Mouse (Mus musculus) kidney, postnatal 4 days (tissue): ENCODE data around the gene Abcb6.
A peak's percentile ranks its signal among the peaks of the same experiment; 100 is the strongest.

Experiments
- DNase-seq, 2 experiments: peaks; one replicate each; pipeline ENCODE4 v3.0.0; 2021; ENCODE audit warnings: mixed read lengths in 2 of 2

The Abcb6 gene

DNA sequence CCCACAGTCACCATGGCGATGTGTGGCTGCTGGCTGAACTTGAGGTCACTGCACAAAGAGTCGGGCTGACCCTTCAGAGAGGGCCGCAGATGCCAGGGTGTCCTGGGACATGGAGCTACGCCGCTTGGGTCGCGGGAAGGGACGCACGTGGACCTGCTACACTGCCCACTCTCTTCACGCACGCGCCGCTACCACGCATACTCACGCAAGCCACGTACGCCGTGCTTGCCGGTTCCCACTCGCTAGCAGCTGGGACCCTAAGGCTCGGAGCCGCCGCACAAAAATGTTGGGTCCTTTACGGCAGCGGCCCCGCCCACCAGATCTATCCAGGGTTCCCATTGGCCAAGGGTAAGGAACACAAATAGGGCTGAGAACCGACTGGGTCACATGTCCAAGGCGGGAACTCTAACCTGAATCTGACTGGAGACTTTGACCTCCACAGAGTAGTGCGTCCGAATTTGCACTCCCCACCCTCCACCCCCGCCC lies at the start of gene Abcb6:
TSS of gene Abcb6 (minus strand) at position 288 of the 486 bp plus-strand sequence.
- DNase-seq: peak; percentile 93 to 96

DNA sequence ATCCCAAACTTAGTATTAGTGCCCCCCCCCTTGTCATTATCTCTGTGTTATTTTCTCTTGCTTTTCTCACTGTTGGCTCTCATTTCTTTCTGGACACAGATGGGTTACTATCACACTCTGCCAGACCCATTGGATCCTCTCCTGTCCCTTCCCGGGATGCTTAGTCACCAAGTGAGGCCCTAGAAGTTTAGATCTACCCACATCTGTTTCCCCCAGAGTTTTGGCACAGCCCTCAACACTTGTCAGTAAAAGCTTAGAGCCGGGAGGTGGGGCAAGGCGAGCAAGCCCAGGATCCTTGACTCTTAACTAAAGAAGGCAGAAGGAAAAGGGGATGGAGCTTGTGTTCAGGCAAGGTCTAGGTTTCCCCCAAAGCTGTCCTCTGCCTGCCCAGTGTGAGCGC lies 49.0 kb upstream of the Abcb6 start:
- DNase-seq: no peak

DNA sequence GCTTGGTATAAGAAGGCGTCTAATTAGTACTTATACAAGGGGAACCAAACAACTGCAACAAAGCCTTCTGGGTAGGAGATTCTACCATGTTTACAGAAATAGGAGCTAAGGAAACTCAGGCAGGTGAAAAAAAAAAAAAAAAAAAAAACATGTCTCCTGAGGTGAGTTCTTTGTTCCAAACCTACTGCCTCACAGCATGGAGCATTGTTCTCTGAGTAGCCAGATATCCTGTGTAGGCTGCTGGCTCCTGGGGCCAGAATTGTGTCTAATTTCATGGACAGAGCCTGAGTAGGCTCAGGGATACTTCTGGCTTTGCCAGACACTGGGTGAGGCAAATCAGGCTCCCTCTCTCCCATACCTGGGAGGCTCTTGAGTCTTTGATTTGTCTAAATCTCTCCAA lies 47.5 kb upstream of the Abcb6 start:
- no peak for DNase-seq

DNA sequence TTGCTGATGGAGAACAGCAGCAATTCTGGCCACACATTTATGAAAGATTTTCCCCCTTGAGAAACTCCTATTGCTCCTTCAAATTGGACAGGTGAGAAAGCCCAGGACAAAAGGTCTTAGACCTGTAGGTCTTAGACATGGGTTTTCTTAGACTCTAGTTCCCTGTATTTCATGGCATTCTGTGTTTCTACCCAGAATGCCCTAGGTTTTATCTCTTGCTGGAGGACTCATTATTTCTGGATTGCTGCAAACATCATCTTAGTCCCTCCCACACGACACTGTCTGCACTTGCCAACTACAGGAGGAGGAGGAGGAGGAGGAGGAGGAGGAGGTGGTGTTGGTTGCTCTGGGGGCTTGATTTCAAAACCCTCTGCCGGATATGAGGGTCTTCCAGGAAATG lies 45.9 kb upstream of the Abcb6 start:
- no peak for DNase-seq

DNA sequence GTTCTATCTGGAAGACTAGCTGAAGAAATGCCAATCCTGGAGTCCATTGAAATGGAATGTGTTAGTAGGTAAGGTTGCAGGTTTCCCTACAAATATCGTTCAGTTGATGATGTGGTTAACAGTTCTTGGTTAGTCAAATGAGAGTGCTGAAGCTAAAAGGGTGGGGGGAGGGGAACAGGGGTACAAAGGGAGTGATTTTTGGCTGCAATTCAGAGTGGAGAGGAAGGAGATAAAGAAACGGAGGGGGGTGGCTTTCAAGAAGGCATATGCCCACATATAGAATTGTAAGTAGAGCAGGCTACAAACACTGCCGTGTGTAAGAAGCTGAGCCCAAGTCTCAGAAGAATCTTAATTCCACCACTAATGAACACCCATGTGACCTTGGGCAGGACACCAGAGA lies 45.3 kb upstream of the Abcb6 start:
- no peak for DNase-seq

DNA sequence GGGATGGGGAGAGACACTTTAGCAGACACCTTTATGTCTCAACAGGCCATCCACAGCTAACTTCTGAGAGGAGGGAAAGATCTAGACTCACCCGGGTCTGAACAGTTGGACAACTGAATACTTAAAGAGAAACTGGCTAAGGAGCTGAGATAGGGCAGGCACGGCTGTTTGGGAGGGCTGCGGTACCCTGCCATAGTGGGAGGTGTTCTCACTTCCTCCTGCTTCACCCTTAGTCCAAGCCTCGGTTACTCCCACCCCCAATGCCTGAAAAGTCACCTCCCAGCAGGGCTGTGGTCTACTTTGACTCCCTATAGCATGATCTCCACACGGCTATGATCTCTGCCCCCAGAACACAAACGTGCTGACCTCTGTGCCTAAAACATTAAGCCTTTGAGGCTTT lies 43.3 kb upstream of the Abcb6 start:
- DNase-seq: no peak

DNA sequence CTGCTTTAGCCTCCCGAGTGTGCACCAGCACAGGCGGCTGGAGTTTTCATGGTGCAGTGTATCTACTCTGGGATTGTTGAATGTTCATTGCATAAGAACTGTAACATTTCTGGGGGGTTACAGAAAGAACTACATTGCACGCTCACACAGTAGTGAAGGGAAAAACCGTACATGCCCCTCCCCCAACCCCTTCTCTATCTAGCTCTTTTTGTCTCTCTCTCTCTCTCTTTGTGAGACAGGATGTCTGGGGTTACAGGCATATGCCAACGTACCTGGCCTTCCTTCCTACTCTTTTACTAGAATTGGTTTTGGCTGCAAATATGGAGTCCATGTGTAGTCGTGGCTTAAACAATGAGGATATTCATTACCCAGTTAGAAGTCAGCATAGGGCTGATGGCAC lies 42.7 kb upstream of the Abcb6 start:
- DNase-seq: no peak

DNA sequence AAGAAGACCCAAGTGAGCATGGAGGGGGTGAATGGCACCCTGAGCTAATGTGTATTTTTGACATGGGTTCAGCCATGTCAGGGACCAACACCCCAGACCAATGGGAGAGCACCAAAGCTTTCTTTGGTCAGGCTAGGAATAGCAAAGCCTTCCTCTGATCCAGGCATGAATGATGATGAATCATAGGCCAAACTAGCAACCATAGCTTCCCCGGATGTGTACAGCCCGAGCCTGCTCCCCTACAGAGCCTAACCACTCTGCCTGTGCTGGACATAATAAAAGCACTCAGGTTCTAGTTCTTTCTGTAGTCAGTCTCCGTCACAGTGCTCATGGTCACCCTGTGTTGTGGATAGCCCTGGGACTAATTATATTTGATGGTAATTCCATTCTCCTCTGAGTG lies 41.3 kb upstream of the Abcb6 start:
- no peak for DNase-seq

DNA sequence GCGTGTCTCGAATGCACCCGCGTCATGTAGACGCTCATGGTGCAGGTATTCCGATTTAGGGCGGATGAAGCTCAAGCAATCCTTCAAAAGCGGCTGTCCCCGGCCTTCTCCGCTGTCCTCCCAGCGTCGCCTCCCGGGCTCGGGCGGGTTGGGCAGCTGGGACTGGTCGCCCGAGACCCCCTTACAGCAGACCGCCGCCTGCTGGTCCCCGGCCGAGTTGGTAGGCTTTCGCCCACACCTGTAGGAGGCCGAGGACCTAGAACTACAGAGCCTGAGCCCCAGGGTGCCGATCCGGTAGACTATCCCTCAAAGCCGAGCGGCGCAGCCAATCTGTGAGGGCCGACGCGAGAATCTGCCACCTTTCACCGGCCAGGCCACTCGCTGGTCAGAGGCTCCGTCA lies 39.3 kb upstream of the Abcb6 start, which contains the start of gene Tuba4a:
TSS of gene Tuba4a (minus strand) at position 335 of the 400 bp plus-strand sequence.
- peak; percentile 68 to 79 for DNase-seq

DNA sequence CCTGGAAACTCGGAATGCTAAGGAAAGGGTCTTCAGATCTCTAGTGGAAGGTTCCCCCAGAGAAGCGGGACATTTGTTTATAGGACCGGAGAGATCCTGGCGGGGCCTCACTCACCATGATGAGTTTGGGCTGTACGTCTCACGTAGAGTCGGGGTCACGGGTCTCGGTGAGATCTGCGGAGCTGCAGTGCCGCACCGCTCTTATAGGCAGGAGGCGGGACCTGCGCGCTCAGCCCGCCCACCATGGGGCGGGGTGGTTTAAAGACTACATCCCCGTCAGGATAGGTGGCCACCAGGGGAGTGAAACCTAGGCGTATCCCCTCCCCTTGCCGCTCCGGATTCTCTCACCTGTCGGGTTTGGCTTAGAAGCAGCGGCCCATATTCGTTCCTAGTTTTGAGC lies 38.9 kb upstream of the Abcb6 start:
- peak; percentile 90 to 93 for DNase-seq

DNA sequence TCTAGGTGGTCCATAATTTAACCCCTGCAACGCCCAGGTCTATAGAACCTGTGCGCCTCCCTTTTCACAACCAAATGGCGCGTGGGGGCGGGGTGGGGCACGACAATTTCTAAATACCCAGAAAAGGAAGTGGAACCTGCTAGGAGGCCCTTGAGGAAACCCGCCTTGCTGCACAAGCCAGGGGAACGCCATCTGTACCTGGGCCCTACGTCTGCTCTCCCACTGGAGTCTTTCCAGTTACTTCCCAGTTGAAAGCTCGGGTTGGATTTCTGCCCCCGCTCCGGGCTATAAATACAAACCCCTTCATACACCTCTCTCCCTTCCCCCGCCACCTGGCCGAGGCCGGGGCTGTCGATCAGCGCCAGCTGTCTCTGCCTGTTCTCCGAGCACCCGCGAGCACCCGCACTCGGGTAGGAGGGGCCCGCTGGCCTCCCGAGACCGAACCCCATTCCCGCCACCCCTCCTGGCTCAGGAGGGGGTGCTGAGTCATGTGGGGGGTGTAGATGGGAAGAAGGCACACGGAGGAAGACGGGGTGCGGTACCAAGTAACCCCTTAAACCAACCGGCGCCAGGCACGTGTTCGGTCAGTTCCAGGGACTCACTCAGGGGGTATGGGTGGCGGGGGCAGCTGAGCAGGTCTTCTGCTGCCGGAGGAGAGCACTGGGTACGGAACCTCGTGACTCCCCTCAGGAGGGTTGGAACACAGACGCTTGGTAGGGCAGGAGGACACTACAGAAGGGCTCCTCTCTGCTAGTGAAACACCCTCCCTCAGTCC lies 38.2 kb upstream of the Abcb6 start:
- peak; percentile 41 to 45 for DNase-seq

DNA sequence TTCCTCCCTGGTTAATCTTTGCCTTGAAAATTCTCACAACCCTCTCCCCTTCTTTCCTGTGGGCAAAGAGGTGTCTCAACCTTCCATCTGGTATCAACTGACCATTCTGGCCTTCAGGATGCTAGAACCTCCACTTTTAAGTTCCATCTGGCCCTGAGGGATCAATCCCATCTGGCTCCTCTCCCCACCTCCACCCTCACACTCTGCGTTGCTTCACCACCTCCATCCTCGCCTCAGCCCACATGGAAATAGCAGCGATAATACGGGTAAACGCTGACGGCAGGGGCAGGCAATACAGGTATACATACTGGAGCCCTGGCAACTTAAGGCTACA lies 37.7 kb upstream of the Abcb6 start:
- no peak for DNase-seq

DNA sequence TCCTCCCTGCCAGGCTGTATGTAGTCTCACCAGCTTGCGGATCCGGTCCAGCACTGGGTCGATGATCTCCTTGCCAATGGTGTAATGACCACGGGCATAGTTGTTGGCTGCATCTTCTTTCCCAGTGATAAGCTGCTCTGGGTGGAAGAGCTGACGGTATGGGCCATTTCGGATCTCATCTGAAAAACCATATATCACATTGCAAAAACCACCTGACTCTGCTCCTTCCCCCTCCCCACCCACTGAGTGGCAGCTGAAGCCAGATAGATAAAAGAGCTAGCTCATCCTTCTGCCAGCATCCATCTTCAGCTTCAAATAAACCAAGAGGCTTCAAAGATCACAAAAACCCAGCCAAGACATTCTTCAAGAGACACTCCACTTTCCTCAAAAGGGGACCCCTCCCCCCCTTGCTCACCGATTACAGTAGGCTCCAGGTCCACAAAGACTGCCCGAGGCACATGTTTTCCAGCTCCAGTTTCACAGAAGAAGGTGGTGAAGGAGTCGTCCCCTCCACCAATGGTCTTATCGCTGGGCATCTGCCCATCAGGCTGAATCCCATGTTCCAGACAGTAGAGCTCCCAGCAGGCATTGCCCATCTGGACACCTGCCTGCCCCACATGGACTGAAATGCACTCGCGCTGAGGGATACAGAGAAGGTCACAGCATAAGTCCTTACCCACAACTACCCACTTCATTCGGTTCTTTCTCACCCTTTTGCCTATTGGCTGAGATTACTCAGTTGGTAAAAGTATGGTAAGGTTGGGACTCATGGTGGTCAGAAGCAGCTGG lies 36.8 kb upstream of the Abcb6 start:
- DNase-seq: no peak

DNA sequence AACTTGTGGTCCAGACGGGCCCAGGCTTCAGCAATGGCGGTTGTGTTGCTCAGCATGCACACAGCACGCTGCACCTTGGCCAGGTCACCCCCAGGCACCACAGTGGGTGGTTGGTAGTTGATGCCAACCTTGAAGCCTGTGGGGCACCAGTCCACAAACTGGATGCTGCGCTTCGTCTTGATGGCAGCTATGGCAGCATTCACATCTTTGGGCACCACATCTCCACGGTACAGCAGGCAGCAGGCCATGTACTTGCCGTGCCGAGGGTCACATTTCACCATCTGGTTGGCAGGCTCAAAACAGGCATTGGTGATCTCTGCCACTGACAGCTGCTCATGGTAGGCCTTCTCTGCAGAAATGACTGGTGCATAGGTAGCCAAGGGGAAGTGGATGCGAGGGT lies 35.6 kb upstream of the Abcb6 start:
- no peak for DNase-seq

DNA sequence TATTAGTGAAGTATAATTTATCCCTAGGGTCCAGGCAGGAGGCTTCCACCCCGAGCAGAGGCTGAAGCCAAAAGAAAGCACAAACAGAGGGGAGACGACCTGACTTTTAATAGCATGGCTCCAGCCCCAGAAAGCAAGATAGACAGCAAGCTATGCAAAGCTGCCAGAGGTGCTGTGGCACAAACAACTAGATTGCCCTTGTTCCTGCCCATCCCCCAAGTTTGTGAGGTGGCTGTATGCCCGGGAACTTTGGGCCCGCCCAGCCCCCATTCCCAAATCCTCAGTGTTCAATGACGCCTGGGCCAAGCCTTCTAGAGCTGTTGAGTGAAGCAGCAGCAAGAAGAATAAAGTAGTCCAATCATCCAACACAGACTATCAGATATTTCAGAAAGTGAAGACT lies 34.7 kb upstream of the Abcb6 start:
- peak; percentile 43 to 68 for DNase-seq

DNA sequence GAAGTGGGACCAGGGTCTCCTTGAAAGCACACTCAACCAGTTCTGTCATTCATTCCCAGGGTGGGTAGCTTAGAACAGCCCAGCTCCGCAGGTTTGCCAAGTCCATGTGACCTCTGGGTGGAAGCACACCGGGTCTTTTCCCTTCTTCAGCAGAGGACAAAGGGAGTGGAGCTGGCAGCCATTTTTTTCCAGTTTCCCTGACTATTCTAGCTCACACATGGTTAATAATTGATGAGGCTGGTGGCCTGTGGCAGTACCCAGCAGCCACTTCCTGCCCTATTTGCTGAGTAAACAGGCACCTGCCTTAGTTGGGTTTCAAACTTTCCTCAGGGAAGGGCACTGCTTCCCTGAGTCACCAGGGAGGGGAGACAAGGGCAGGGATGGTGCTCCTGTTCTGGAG lies 34.2 kb upstream of the Abcb6 start:
- DNase-seq: peak; percentile 59 to 79

DNA sequence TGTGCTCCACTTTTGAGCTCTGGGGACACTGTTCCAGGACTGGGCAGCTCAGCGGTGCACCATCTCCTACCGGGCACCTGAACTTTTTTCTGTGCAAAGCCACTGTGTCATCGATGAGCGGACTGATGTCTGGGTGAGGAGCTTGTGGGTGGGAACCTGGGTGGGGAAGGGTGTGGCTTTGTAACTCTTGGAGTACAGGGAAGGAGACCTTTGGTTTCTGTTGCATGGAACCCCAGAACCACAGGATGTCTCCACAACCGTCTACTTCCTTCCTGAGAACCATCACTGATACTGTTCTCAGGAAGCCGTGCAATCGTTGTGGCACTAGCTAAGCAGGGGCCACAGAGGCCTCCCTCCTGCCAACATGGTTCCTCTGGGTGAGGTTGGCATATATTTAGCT lies 32.9 kb upstream of the Abcb6 start:
- no peak for DNase-seq

DNA sequence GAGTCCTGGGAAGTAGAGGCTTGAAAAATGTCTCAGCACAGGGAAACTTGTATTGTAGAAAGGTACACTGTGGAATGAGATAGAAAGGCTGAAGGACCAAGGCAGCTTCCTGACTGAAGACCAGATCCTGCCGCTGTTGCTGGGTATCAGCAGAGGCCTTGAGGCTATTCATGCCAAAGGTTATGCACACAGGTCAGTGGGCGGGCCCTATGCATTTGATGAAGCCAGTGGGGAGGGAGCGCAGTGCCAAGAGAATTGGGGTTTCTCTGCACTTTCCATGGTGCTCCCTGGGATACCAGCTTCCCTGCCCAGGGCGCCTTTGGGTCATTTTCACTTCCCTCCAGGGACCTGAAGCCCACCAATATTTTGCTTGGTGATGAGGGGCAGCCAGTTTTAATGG lies 32.4 kb upstream of the Abcb6 start:
- no peak for DNase-seq

DNA sequence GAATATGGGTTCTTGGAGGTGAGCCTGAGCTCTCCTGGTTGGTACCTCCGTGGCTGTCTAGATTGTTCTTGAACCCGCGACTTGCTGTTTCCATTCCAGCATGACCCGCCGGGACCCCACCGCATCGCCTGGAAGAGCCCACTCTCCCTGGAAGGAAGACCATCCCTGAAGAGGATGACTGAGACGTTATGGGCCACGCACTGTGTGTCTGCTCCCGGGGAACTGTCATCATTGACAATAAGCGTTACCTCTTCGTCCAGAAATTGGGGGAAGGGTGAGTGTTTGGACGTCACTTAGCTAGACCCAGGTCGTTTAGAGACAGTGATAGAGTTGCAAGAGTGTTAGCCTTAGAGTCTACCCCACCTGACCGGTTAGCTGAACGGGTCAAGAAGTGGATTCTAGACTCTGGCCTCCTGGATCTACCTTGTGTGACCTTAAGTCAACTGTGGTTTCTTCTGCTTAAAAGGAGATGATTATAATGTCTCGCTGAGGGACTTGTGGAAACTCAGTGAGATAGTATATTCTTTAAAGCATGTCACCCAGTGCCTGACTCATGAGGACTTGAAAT lies 31.0 kb upstream of the Abcb6 start:
- no peak for DNase-seq

DNA sequence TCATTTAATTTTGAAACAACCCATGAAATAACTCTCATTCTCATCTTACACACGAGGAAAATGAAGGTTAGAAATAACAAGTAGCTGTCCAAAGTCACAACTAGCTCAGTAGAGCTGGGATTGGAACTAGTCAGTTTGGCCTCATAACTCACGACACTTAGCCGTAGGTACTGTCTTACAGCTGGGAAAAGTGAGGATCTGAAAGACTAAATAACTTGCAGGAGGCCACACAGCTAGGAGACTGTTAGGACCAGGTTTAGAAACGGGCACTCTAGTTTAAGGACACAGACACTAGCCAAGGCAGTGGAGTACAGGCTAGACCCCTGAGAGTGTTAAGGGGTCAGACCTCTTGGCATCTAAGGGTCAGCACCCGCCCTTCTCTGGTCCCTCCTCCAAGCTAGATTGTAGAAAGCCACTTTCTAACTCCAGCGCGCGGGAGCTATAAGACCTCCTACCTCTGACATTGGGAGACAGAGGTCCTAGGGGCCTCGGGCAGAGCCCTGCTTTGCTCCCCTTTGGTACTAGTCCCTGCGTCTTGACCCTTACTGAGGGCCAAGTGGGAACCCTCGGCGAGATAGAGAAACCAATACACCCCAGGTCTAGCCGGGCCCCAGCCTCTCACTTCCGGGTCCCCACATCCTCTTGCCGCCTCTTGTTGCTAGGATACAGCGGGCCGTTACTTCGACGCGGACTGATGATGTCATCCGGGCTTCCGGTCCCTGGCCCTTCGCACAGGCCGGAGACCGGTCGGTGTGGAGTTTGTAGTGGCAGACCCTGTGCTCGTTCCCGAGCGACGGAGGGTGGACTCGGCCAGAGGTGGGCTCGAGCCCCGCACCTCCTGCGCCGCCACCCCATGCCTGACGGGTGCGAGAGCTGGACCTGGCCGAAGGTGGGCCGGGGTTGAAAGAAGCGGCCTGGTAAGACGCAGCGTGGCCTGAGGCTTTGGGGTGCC lies 30.2 kb upstream of the Abcb6 start, which contains the start of the genes Glb1l and Stk16:
TSS of gene Glb1l (minus strand) at position 678 of the 952 bp plus-strand sequence.
TSS of gene Stk16 (plus strand) at position 703 of the 952 bp plus-strand sequence.
- peak; percentile 98 for DNase-seq

DNA sequence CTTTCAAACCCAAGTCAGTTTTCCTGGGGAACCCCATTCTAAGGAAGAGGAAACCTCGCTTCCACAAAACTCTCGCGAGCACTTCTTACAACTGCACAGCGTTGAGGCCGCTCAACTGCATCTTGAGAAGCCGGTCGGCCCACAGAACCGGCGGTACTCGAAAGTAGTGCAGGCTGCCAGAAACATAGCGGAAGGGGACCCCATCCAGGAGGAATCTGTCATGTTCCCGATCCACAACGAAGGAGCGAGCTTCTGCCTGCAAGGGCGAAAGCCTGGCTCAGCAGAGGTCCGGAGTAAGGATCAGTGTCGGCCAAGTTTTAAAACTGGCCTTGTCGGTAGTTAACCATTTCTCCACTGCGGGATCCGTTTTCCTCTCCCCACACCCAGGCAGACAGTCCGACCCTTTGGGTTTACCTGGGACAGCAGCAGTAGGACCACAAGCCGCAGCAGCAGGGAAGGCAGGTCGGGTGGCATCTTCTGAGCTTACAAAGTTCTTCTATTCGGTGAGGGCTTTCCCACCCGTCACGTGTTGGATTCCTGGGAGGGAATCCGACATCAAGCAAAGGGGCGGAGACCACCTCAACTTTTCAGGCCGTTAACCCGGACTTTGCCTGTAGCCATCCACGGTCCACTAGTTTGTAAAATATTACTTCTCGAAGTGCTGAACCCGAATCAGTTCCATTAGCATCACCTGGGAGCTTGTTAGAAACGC lies 28.9 kb upstream of the Abcb6 start:
- peak; percentile 73 to 84 for DNase-seq

DNA sequence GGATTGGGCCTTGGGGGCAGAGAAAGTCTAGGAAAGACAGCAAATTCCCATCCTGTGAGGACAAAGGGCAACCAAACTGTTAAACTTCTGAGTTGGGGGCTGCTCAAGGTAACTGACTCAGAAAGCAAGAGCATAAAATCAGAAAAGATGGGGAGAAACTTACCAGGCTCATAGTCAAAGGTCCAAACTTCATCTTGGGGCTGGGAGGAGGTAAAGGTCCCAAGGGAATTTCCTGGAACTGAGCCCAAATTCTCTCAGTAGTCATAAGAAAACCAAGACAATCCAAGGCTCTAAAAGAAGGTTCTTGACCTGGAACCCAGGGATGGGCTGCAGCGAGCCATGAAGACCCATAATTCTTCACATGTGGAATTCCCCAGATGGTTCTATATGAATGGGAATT lies 21.0 kb upstream of the Abcb6 start:
- no peak for DNase-seq
